Mouse (Mus musculus) olfactory bulb, adult 2 months (tissue): ENCODE data around the gene Gm43552. TPM values are rescaled to one million over a fixed set of nuclear protein-coding genes. Genes with fewer than 3 reads are reported as not detected.

Experiments
- H3K27ac ChIP-seq: fragments of 200-500 bp; 2 replicates; pipeline ENCODE4 v1.5.1; 2012; ENCODE audit warnings: low read depth, low read length; ENCODE audit not compliant: insufficient read depth
- H3K4me1 ChIP-seq: fragments of 200-500 bp; 2 replicates; pipeline ENCODE4 v1.6.1; 2012; ENCODE audit warnings: low read length; ENCODE audit not compliant: control insufficient read depth, insufficient read depth
- H3K4me3 ChIP-seq: fragments of 200-500 bp; 2 replicates; pipeline ENCODE4 v1.5.1; 2012; ENCODE audit warnings: mild to moderate bottlenecking, low read depth, low read length, moderate library complexity; ENCODE audit not compliant: insufficient read depth
- CTCF ChIP-seq: fragments of 200-500 bp; IDR thresholded peaks from 2 replicates; pipeline ENCODE4 v1.5.1; 2012; ENCODE audit warnings: low read depth, mild to moderate bottlenecking, low read length, moderate library complexity; ENCODE audit not compliant: insufficient read depth
- POLR2A ChIP-seq: fragments of 200-500 bp; IDR thresholded peaks from 2 replicates; pipeline ENCODE4 v1.6.1; 2012; ENCODE audit warnings: mild to moderate bottlenecking, low read depth, low read length, moderate library complexity; ENCODE audit not compliant: insufficient read depth
- WGBS: fragments of 180-500 bp; shearing (Covaris S2); methylation state at CpG from one replicate; pipeline ENCODE4 v1.1.7; 2018; 5-methylcytosine and 5-hydroxymethylcytosine counted together
- polyA plus RNA-seq: library from polyadenylated mRNA; stranded (reverse); fragments of >200 nt; gene quantifications from 2 replicates; pipeline ENCODE4 v1.2.4, GENCODE M21; 2012; ENCODE audit warnings: low replicate concordance; ENCODE audit not compliant: missing spikeins, insufficient read depth, insufficient read length

The Gm43552 gene
- polyA plus RNA-seq, 1 experiment = not detected

- H3K4me1 ChIP-seq = no peaks in the 10 kb centered on the region
- TF ChIP-seq POLR2A (no peak), CTCF (no peak)
- H3K4me3 ChIP-seq = no peak overlapping the region
- 59% methylated on average over 5 of the region's 5 CpGs for WGBS
- no peak overlapping the region for H3K27ac ChIP-seq
Measured at GRCm38 (mm10) chr5:65535457-65536067, 42.9 kb upstream of the Gm43552 start.

GRCm38 (mm10) chr5:65534496-65534895, 41.9 kb upstream of the Gm43552 start:
- 73% methylated on average over 4 of the region's 4 CpGs for WGBS

GRCm38 (mm10) chr5:65531283-65531682, 38.6 kb upstream of the Gm43552 start:
- no peak for TF ChIP-seq CTCF
- Histone ChIP-seq H3K4me3 (no peak overlapping the region), H3K27ac (no peak overlapping the region), H3K4me1 (no peaks in the 10 kb centered on the region)
- 73% methylated on average over 3 of the region's 3 CpGs for WGBS

More at GRCm38 (mm10) chr5:65534496-65534895, 41.9 kb upstream of the Gm43552 start:
- TF ChIP-seq CTCF (no peak), POLR2A (no peak)
- H3K4me1 ChIP-seq = no peaks in the 10 kb centered on the region
- no peak overlapping the region for H3K27ac ChIP-seq
- no peak overlapping the region for H3K4me3 ChIP-seq

GRCm38 (mm10) chr5:65525674-65526443, 33.2 kb upstream of the Gm43552 start:
- no peak overlapping the region for H3K4me3 ChIP-seq
- TF ChIP-seq CTCF = no peak
- TF ChIP-seq POLR2A = no peak
- no peaks in the 10 kb centered on the region for H3K4me1 ChIP-seq
- no peak overlapping the region for H3K27ac ChIP-seq
- 46% methylated on average over 8 of the region's 8 CpGs for WGBS

- Histone ChIP-seq H3K4me1 (no peaks in the 10 kb centered on the region), H3K27ac (no peak overlapping the region), H3K4me3 (no peak overlapping the region)
- TF ChIP-seq POLR2A (no peak), CTCF (no peak)
- 48% methylated on average over 4 of the region's 4 CpGs for WGBS
Measured at GRCm38 (mm10) chr5:65524831-65525230, 32.2 kb upstream of the Gm43552 start.

GRCm38 (mm10) chr5:65521803-65522202, 29.2 kb upstream of the Gm43552 start:
- WGBS = 87% methylated on average over 1 of the region's 1 CpGs
- TF ChIP-seq POLR2A = no peak
- TF ChIP-seq CTCF = no peak
- H3K27ac ChIP-seq = no peak overlapping the region

GRCm38 (mm10) chr5:65514635-65515278, 22.1 kb upstream of the Gm43552 start:
- H3K27ac ChIP-seq = no peak overlapping the region

More at GRCm38 (mm10) chr5:65521803-65522202, 29.2 kb upstream of the Gm43552 start:
- H3K4me3 ChIP-seq = no peak overlapping the region
- no peaks in the 10 kb centered on the region for H3K4me1 ChIP-seq

GRCm38 (mm10) chr5:65513506-65513905, 20.9 kb upstream of the Gm43552 start:
- Histone ChIP-seq H3K4me1 (no peaks in the 10 kb centered on the region), H3K27ac (no peak overlapping the region), H3K4me3 (no peak overlapping the region)
- TF ChIP-seq POLR2A = no peak
- TF ChIP-seq CTCF = no peak
- WGBS = 77% methylated on average over 3 of the region's 3 CpGs

More at GRCm38 (mm10) chr5:65514635-65515278, 22.1 kb upstream of the Gm43552 start:
- Histone ChIP-seq H3K4me1 (no peaks in the 10 kb centered on the region), H3K4me3 (no peak overlapping the region)
- WGBS = 67% methylated on average over 5 of the region's 5 CpGs
- TF ChIP-seq CTCF = no peak
- no peak for TF ChIP-seq POLR2A

GRCm38 (mm10) chr5:65508395-65508794, 15.8 kb upstream of the Gm43552 start:
- Histone ChIP-seq H3K27ac (no peak overlapping the region), H3K4me3 (no peak overlapping the region), H3K4me1 (no peaks in the 10 kb centered on the region)
- 90% methylated on average over 8 of the region's 8 CpGs for WGBS
- TF ChIP-seq CTCF = no peak
- no peak for TF ChIP-seq POLR2A
